Mouse (Mus musculus): ENCODE results near the gene Smyd1. TPM values are rescaled to one million over a fixed set of nuclear protein-coding genes. Genes with fewer than 3 reads are reported as not detected.

Gene Smyd1
- 4.2 and 6.8 TPM in 2 replicates for total RNA-seq (2012; rRNA removed)

DNA sequence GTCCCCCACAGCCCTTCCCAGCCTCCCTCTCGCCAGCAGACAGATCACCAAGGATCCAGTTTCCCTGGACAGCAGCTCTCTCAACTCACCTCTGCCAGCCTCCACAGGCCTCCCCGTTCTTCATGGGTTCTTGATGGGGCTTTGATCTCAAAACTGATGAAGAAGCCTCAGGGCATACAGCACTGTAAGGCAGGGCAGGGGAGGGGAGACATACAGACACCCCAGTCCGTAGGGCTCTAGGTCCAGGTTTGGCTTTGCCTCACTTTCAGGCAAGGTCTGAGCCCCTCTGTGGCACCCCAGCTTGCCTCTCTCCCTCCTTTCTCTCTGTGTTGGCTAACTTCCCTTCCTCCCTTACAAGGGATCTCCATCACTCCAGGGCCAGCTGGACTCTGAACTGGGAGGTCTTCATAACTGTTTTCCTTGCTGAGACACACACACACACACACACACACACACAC is at the start of gene Smyd1:
Smyd1 (minus strand) TSS at position 408 of the 458 bp plus-strand sequence.
- Histone ChIP-seq H3K9ac (ENCODE audit: insufficient read depth, low read depth, low read length, poor library complexity, severe bottlenecking) (no peak within 1 kb of the TSS), H3K36me3 (ENCODE audit: control insufficient read depth, insufficient read depth, low read length, poor library complexity, severe bottlenecking) (no peaks in the 10 kb centered on the region), H3K4me1 (ENCODE audit: control insufficient read depth in 2 of 2, insufficient read depth in 2 of 2, low read length in 2 of 2, poor library complexity in 1 of 2) (no peaks in the 10 kb centered on the region), H3K27ac (ENCODE audit: insufficient read depth, low read depth, low read length, poor library complexity, severe bottlenecking) (no peak within 1 kb of the TSS), H3K4me3 (ENCODE audit: insufficient read depth in 1 of 2, low read depth in 1 of 2, low read length in 2 of 2, poor library complexity in 1 of 2, severe bottlenecking in 1 of 2) (no peak within 1 kb of the TSS), H3K9me3 (ENCODE audit: control insufficient read depth, insufficient read depth, low read depth, low read length) (no peaks in the 10 kb centered on the region)
- in situ Hi-C loops (cut with MboI; ENCODE audit: low sequenced_read_pairs in 2 of 2, unreplicated experiment in 2 of 2) = no loop called here
- TF ChIP-seq MAFK (IDR thresholded peaks at IDR 0.05; ENCODE audit: insufficient read depth, low read depth, low read length) (no peak), ZC3H11A (IDR thresholded peaks at IDR 0.05; ENCODE audit: borderline replicate concordance, low read depth, low read length) (no peak), HCFC1 (IDR thresholded peaks at IDR 0.05; ENCODE audit: borderline replicate concordance, insufficient read depth, low read length) (no peak), ZNF384 (IDR thresholded peaks at IDR 0.05; ENCODE audit: low read depth, low read length) (no peak), CHD2 (IDR thresholded peaks at IDR 0.05; ENCODE audit: low read depth, low read length) (no peak)
- no peak for DNase-seq (ENCODE audit: low read depth, low spot score)

DNA sequence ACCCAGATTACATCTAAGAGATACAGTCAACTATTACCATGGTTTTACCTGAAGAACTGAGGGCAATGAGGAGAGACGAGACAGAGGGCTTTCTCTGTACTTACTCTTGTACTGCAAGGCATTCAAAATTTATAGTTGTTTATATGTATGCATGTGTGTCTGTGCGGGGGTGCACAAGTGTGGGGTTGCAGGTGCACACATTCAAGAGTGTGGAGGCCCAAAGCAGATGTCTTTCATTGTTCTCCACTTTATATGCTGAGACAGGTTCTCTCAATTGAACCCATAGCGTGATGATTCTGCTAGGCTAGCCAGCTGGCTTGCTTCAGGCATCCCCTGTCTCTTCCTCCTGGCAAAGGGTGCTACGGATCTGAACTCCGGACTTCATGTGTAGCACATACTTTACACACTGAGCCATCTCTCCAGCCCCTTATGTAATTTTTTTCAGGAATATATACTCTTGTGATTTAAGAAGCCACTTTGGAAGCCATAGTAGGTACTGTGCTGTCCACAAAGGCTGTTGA is 49.1 kb upstream of the Smyd1 start:
- in situ Hi-C loops (cut with MboI; ENCODE audit: low sequenced_read_pairs in 2 of 2, unreplicated experiment in 2 of 2) = no loop called here

DNA sequence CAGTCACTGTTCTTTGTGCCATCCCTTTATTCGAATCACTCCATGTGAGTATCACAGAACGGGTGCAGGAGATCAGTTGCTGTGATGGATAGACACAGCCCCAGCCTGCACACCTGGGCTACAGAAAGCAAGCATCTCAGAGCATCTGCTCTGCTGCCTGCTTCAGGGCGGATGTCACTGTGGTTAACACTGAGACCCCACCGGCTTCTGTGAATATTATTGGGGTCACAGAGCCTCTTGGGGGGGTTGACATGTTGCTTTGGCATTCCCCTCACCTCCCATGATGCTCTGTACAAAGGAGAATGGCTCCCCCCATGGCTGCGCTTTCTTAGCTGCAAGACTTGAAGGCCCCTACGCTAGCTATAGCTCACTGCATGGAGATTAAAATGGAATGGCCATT is 47.4 kb upstream of the Smyd1 start:
- Histone ChIP-seq H3K4me1 (ENCODE audit: control insufficient read depth in 2 of 2, insufficient read depth in 2 of 2, low read length in 2 of 2, poor library complexity in 1 of 2) (no peaks in the 10 kb centered on the region), H3K27ac (ENCODE audit: insufficient read depth, low read depth, low read length, poor library complexity, severe bottlenecking) (no peak overlapping the region), H3K9ac (ENCODE audit: insufficient read depth, low read depth, low read length, poor library complexity, severe bottlenecking) (no peak overlapping the region), H3K9me3 (ENCODE audit: control insufficient read depth, insufficient read depth, low read depth, low read length) (no peaks in the 10 kb centered on the region), H3K36me3 (ENCODE audit: control insufficient read depth, insufficient read depth, low read length, poor library complexity, severe bottlenecking) (no peaks in the 10 kb centered on the region), H3K4me3 (ENCODE audit: insufficient read depth in 1 of 2, low read depth in 1 of 2, low read length in 2 of 2, poor library complexity in 1 of 2, severe bottlenecking in 1 of 2) (no peak overlapping the region)
- no peak for DNase-seq (ENCODE audit: low read depth, low spot score)
- in situ Hi-C loops (cut with MboI; ENCODE audit: low sequenced_read_pairs in 2 of 2, unreplicated experiment in 2 of 2) = no loop called here
- no peak for TF ChIP-seq MAFK (IDR thresholded peaks at IDR 0.05; ENCODE audit: insufficient read depth, low read depth, low read length)
- no peak for TF ChIP-seq ZNF384 (IDR thresholded peaks at IDR 0.05; ENCODE audit: low read depth, low read length)
- no peak for TF ChIP-seq CHD2 (IDR thresholded peaks at IDR 0.05; ENCODE audit: low read depth, low read length)
- TF ChIP-seq ZC3H11A (IDR thresholded peaks at IDR 0.05; ENCODE audit: borderline replicate concordance, low read depth, low read length) = no peak
- no peak for TF ChIP-seq HCFC1 (IDR thresholded peaks at IDR 0.05; ENCODE audit: borderline replicate concordance, insufficient read depth, low read length)

More for the DNA sequence above, 49.1 kb upstream of the Smyd1 start:
- no peak overlapping the region for H3K4me3 ChIP-seq (ENCODE audit: insufficient read depth in 1 of 2, low read depth in 1 of 2, low read length in 2 of 2, poor library complexity in 1 of 2, severe bottlenecking in 1 of 2)
- no peaks in the 10 kb centered on the region for H3K9me3 ChIP-seq (ENCODE audit: control insufficient read depth, insufficient read depth, low read depth, low read length)
- H3K27ac ChIP-seq (ENCODE audit: insufficient read depth, low read depth, low read length, poor library complexity, severe bottlenecking) = no peak overlapping the region
- H3K4me1 ChIP-seq (ENCODE audit: control insufficient read depth in 2 of 2, insufficient read depth in 2 of 2, low read length in 2 of 2, poor library complexity in 1 of 2) = no peaks in the 10 kb centered on the region
- H3K36me3 ChIP-seq (ENCODE audit: control insufficient read depth, insufficient read depth, low read length, poor library complexity, severe bottlenecking) = no peaks in the 10 kb centered on the region
- no peak for TF ChIP-seq ZNF384 (IDR thresholded peaks at IDR 0.05; ENCODE audit: low read depth, low read length)
- no peak overlapping the region for H3K9ac ChIP-seq (ENCODE audit: insufficient read depth, low read depth, low read length, poor library complexity, severe bottlenecking)
- no peak for DNase-seq (ENCODE audit: low read depth, low spot score)

DNA sequence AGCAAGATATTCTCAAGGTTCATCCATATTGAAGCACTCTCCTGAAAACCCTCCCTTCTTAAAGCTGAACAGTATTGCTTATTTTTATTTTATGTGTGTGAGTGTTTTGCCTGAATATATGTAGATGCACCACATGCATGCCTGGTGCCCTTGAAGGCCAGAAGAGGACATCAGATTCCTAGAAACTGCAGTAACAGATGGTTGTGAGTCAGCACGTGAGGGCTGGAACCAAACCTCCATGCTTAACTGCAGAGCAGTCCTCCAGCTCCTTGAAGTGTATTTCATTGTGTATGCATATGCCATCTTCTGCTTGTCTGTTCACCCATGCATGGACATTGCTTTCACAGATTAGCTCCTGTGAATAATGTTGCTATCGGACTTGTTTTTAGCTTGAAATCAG is 42.0 kb upstream of the Smyd1 start:
- in situ Hi-C loops (cut with MboI; ENCODE audit: low sequenced_read_pairs in 2 of 2, unreplicated experiment in 2 of 2) = no loop called here
- TF ChIP-seq CHD2 (IDR thresholded peaks at IDR 0.05; ENCODE audit: low read depth, low read length) (no peak), ZC3H11A (IDR thresholded peaks at IDR 0.05; ENCODE audit: borderline replicate concordance, low read depth, low read length) (no peak), HCFC1 (IDR thresholded peaks at IDR 0.05; ENCODE audit: borderline replicate concordance, insufficient read depth, low read length) (no peak), MAFK (IDR thresholded peaks at IDR 0.05; ENCODE audit: insufficient read depth, low read depth, low read length) (no peak), ZNF384 (IDR thresholded peaks at IDR 0.05; ENCODE audit: low read depth, low read length) (no peak)
- no peak overlapping the region for H3K27ac ChIP-seq (ENCODE audit: insufficient read depth, low read depth, low read length, poor library complexity, severe bottlenecking)
- no peaks in the 10 kb centered on the region for H3K36me3 ChIP-seq (ENCODE audit: control insufficient read depth, insufficient read depth, low read length, poor library complexity, severe bottlenecking)
- H3K9me3 ChIP-seq (ENCODE audit: control insufficient read depth, insufficient read depth, low read depth, low read length) = no peaks in the 10 kb centered on the region
- no peak overlapping the region for H3K9ac ChIP-seq (ENCODE audit: insufficient read depth, low read depth, low read length, poor library complexity, severe bottlenecking)
- H3K4me3 ChIP-seq (ENCODE audit: insufficient read depth in 1 of 2, low read depth in 1 of 2, low read length in 2 of 2, poor library complexity in 1 of 2, severe bottlenecking in 1 of 2) = no peak overlapping the region
- no peaks in the 10 kb centered on the region for H3K4me1 ChIP-seq (ENCODE audit: control insufficient read depth in 2 of 2, insufficient read depth in 2 of 2, low read length in 2 of 2, poor library complexity in 1 of 2)
- no peak for DNase-seq (ENCODE audit: low read depth, low spot score)

DNA sequence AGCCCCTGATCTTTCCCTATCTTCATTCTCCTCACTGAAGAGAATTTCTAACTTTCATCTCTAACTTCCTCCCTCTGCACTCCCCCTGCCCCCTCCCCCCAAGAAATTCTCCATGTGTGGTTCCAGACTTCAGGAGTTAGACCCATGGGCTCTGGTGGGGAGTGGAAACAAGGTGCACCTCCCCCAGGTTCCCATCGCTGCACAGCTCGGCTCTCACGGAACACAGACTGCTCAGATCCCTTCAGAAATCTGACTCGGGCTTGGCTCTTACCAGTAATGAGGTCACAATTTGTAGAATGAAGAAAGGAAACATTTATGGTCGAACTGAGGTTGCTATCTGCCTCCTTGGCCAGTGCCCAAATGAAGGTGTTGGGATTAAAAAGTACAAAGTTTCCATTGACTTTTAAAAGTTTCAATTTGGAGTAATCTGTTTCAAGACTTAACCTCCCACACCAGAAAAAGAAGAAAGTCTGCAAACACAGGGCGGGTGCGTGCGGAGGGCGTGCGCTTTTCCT is 39.2 kb upstream of the Smyd1 start:
- no peak overlapping the region for H3K27ac ChIP-seq (ENCODE audit: insufficient read depth, low read depth, low read length, poor library complexity, severe bottlenecking)
- in situ Hi-C loops (cut with MboI; ENCODE audit: low sequenced_read_pairs in 2 of 2, unreplicated experiment in 2 of 2) = no loop called here
- no peaks in the 10 kb centered on the region for H3K4me1 ChIP-seq (ENCODE audit: control insufficient read depth in 2 of 2, insufficient read depth in 2 of 2, low read length in 2 of 2, poor library complexity in 1 of 2)
- H3K9ac ChIP-seq (ENCODE audit: insufficient read depth, low read depth, low read length, poor library complexity, severe bottlenecking) = no peak overlapping the region
- TF ChIP-seq CHD2 (IDR thresholded peaks at IDR 0.05; ENCODE audit: low read depth, low read length) (no peak), ZC3H11A (IDR thresholded peaks at IDR 0.05; ENCODE audit: borderline replicate concordance, low read depth, low read length) (no peak), MAFK (IDR thresholded peaks at IDR 0.05; ENCODE audit: insufficient read depth, low read depth, low read length) (no peak), HCFC1 (IDR thresholded peaks at IDR 0.05; ENCODE audit: borderline replicate concordance, insufficient read depth, low read length) (no peak), ZNF384 (IDR thresholded peaks at IDR 0.05; ENCODE audit: low read depth, low read length) (no peak)
- no peak for DNase-seq (ENCODE audit: low read depth, low spot score)
- no peak overlapping the region for H3K4me3 ChIP-seq (ENCODE audit: insufficient read depth in 1 of 2, low read depth in 1 of 2, low read length in 2 of 2, poor library complexity in 1 of 2, severe bottlenecking in 1 of 2)
- H3K36me3 ChIP-seq (ENCODE audit: control insufficient read depth, insufficient read depth, low read length, poor library complexity, severe bottlenecking) = no peaks in the 10 kb centered on the region
- no peaks in the 10 kb centered on the region for H3K9me3 ChIP-seq (ENCODE audit: control insufficient read depth, insufficient read depth, low read depth, low read length)

All from ES-E14 (cell line).